Mouse (Mus musculus) retina, postnatal 1 day (tissue): Measurements from ENCODE around the gene Adora1.

Experiments used
- DNase-seq: peaks from one replicate; pipeline ENCODE4 v3.0.0-alpha.2; 2012

Gene Adora1

GRCm38 (mm10) chr1:134237438-134237837 is 2.2 kb upstream of the Adora1 start:
- no peak for DNase-seq

DNA sequence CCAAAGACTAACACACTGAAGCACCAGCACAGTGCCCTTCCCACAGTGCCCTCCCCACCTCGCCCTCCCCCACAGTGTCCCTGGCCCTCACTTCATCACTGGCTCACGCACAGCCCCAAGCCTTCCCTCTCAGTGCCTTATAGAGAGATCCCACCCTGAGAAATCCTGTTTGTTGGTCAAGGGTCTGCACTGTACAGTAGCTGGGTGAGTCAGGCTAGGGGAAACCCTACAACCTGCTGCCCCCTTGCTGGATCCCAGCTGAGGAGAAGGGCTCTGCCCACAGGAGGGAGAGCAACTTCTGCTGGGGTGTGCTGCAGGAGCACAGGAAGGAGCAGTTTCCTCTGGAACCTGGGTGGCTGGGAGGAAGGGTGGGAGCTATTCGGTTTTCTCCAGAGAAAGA is 911 bp upstream of the Adora1 start:
- DNase-seq = no peak

- DNase-seq = peak; percentile 37
Measured at GRCm38 (mm10) chr1:134234455-134235390, 508 bp downstream of the Adora1 start.

- DNase-seq = no peak
Measured at GRCm38 (mm10) chr1:134233681-134234454, 1.4 kb downstream of the Adora1 start.

GRCm38 (mm10) chr1:134232778-134233531 is 2.3 kb downstream of the Adora1 start:
- no peak for DNase-seq

GRCm38 (mm10) chr1:134232326-134232725 is 2.9 kb downstream of the Adora1 start:
- DNase-seq = no peak

GRCm38 (mm10) chr1:134231681-134232080 is 3.5 kb downstream of the Adora1 start:
- DNase-seq = no peak

GRCm38 (mm10) chr1:134231270-134231669 is 4.0 kb downstream of the Adora1 start:
- DNase-seq = no peak

- DNase-seq = no peak
Measured at GRCm38 (mm10) chr1:134230638-134231228, 4.5 kb downstream of the Adora1 start.

DNA sequence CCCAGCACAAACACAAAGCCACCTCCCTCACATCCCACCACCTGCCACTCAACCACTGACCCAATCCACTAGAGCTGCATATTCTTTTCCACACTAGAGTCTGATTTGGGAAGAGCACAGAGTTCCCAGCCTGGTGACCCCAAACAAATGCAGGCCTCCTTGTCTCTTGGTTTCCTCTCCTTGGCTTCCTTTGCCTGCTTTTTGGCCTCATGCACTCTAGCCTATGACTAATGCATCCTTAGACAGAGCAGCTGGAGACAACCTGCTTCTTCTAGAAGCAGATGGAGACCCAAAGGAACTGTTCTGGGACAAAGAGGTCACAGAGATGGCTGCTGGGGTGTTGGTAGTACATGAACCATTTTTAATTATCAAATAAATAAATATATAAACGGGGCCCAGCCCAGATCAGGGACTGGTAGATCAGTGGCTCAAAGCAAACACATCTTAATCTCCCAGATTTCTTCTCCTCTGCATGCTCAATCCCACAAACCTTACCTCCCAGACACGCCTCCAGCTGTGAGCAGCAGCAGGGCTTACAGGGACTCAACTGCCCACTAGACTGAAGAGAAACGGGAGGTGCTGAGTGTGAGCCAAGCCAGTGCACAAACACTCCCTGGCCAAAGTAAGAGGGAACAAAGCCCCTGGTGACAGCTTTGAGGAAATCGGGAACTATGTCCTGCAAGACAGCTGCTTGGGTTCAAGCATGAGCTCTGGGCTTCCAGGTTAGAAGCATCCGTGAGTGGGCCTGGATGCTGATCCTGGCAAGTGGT is 5.2 kb downstream of the Adora1 start:
- no peak for DNase-seq

DNA sequence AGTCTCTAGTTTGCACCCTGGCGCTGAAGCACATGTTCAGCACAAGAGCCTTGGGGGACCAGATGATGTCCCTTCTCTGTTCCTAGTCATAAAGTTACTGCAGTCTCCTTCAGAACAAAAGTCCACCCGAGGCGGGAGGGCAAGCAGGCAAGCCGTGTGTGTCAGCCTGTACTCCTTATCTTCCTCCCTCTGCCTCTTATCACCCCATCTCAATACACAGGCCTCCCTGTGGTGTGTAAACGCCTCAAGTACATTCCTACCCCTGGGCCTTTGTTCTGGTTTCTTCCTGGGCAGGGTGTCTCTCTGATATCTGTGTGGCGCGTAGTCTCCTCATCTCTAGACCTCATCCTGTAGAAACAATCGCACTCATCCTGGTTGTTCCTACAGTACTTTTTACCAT is 8.5 kb downstream of the Adora1 start:
- no peak for DNase-seq

DNA sequence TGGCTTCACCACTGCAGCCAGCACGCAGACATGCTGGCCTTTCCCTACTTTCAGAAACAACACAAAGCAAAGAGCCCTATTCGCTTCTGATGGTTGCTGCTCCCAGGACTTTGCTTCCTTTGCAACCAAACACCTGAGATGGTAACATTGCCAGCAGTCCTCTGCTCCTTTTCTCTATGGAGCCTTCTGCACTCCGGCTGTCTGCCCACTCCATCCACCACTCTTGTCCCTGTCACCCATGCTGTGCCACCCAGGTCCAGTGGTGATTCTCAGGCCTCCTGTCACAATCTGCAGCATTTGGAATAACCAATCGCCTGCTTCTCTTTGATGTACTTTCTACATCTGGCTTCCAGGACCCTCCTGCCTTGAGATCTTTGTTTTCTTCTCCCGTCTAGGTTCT is 9.9 kb downstream of the Adora1 start:
- no peak for DNase-seq

GRCm38 (mm10) chr1:134224649-134225227 is 10.5 kb downstream of the Adora1 start:
- no peak for DNase-seq

DNA sequence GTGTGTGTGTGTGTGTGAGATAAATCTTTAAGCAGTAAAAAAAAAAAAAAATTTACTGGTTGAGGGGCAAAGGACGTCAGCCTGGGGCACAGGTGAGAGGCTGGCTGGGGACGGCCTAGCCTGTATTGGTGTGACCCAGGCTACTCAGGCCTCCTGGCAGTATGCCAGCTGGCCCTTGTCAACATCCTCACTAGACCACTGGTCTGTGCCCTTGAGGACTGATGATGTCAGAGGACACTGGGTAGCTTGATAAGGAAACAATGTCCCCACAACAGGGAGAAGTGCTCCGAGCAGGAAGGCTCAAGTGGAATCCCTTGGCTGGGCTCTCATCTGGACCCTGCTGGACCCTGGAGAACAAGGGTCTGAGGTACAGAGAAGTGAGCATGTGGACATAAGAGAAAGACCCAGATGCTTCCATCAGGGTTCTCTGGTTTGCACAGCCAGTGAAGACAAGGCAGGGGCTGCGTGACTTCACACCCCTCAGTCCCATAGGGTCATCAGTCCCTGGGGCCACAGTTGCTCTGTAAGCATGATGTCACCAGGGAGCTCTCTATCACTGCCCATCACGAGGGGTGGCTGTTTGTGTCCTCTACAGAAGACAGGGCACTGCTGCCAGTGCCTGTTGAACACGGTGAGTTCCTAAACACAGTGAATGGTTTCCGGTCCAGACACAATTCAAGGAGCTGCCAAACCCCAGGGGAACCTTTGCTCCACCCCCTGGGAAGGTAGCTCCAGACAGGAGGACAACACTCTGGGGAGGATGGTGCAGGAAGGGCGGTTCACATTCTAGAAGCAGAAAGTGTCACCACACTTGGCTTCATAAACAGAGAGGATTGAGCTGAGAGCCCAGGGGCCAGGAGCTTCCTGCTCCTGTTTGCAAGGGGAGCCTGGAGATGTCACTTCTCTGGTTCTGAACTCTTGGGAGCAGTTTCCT is 12.8 kb downstream of the Adora1 start:
- DNase-seq = peak; percentile 51

DNA sequence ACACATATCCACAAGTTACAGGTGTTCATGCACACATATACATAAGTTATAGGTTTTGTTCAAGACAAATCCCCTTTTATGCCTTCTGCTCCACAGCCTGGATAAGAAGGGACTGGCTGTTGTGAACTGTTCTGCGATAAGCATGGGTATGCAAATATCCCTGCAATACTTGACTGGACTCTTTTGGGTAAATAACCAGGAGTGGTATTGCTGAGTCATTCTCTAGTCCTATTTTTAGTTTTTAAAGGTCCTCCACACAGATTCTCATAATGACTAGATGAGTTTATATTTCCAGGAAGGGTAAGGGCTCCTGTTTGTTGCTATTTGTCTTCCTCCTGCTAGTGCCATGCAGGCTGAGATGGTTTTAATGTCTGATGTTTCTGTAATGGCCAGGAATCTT is 14.1 kb downstream of the Adora1 start:
- DNase-seq = no peak

DNA sequence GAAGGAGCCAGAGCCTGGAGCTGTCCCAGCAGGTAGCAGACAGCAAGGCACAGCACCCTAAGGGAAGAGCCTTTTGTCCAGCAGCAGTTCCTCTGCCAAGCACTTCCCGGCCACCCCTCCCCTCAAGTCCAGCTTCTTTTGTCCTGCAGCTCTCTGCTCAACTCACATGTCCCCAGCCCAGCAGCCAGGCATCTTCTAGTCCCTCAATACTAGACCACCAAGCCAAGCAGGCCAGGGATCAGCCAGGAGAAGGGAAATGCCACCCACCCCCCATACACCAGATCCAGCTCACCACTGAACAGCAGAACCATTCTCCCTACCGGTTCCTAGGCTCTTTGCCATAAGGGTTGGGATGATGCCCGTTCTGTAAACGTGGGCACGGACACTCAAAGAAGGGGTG is 15.6 kb downstream of the Adora1 start:
- no peak for DNase-seq

- no peak for DNase-seq
Measured at GRCm38 (mm10) chr1:134217942-134218341, 17.3 kb downstream of the Adora1 start.

GRCm38 (mm10) chr1:134217028-134217481 is 18.2 kb downstream of the Adora1 start:
- no peak for DNase-seq

- no peak for DNase-seq
Measured at GRCm38 (mm10) chr1:134216629-134216971, 18.6 kb downstream of the Adora1 start.
